Mouse (Mus musculus) central nervous system, embryonic 18 days (tissue): ENCODE measurements around the gene Pip5k1c. TPM values are rescaled to one million over a fixed set of nuclear protein-coding genes. Genes with fewer than 3 reads are reported as not detected.

ENCODE experiments used
- polyA plus RNA-seq: library from polyadenylated mRNA; depleted of rRNA; stranded (reverse); fragments of >200 nt; gene quantifications from 2 replicates; pipeline ENCODE4 v1.2.3, GENCODE M21; 2012; rRNA removed

The Pip5k1c gene
- 209 and 257 TPM in 2 replicates for polyA plus RNA-seq

DNA sequence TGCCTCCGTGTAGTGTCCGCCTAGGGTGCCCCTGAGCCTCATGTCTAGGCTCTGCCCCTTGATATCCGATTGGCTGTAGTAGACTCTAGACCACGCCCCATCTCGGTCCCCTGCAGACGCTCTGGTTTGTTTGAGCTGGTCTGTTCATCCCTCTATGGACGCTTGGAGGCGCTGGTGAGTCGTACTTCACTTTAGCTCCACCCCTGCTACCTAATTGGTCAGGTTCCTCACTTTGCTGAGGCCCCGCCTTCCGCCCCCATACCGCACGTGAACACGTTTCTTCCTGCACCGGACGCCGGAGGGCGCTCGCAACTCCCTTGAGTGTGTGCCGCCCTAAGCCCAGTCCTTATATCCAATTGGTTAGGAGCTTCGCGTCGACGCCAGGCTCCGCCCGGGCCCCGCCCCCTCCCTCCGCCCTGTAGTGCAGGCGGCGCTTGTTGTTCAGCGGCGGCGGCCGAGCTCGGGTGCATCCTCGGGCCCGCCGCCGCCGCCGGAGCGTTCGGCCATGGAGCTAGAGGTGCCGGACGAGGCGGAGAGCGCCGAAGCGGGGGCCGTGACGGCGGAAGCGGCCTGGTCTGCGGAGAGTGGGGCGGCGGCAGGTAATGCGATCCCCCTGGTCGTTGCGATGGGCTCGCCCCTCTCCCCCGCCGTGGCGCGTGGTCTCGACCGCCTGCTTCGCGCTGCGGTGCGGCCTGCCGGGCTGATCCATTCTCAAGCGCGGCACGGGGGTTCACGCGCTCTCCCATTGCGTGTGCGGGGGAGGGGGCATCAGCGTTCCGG is at the start of gene Pip5k1c:
Gene Pip5k1c, plus strand, starts transcription at position 410 of the 780 bp plus-strand sequence.

DNA sequence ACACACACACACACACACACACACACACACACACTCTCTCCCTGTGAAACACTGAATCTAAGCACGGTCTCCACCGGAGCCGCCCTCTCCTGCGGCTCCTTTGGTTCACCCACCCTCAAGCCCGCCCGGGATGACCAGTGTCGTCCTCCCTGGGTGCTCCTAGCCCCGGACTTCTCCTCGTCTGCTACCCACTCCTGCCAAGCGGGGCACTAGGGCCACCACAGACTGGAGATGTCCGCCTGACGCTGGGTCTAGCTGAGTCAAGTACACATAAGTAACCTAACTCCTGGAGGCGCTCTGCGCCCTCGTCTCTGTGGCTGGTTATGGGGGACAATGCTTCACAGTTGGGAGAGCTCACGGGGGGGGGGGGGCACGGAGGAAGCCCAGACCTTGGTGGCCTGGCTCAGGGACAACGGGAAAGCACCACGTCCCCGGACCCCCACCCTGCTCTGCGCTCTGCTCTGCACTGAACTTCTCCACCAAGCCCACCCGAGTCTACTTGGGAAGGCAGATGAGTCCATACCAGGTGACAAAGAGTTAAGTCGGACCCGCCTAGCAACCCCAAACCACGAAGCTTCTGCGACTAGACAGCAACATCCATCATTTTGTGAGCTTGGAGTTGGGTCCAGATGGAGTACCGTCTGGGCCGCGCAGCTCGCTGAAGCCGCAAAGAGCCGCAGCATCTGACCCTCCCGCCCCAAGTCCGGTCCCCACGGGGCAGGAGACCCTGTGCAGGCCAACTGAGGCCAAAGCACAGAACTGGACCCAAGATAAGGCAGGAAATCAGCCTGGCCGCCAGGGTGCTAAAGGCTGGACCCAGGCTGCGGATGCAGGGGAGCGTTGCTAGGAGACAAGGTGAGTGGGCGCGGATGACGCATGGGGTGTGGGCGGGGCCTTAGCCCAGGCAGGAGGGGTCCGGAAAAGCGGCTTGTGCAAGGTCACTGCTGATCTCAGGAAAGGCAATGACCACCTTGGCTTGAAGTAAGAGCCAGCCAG is 40.0 kb upstream of the Pip5k1c start, which contains the start of gene Matk:
Gene Matk, plus strand, starts transcription at position 512 of the 996 bp plus-strand sequence.

DNA sequence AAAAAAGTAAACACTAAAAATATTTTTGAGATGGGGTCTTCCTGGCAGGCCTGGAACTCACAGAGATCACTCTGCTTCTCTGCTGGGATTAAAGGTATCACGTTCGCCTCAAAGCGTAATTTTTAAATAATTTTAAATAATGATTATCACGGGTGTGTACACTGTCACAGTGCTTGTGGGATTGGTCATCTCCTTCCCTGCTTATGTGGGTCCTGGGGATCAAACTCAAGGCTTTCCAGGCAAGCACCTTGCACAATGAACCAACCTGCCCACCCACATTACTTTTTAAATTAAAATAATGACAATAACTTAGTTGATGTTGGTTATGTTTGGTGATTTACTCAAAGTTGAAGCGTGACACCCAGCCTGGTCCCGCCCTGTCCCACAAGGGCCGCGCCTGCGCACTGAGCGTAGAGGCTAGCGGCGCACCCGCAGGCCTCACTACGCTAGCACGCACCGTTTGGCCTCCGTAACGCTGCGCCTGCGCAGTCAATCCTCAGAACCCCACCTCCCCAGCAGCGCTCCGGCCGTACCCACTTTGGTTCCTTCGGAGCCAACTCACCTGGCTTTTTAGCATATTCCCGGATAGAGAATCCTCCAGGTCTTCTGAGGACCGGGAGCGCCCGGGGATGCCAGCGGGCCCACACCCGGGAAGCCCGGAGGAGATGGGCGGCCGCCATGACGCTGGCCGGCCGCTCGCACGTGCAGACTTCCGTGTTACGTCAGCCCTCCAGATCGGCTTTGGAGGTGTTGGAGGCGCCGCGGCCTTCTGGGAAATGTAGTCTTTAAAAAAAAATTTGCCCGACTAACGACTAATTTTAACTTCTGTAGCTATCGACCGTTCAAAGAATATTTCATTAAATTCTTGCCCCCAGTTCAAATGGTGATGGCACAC is 26.3 kb upstream of the Pip5k1c start, which contains the start of the genes Mrpl54 and Apba3:
Gene Mrpl54, minus strand, starts transcription at position 724 of the 895 bp plus-strand sequence.
Gene Apba3, plus strand, starts transcription at position 750 of the 895 bp plus-strand sequence.

DNA sequence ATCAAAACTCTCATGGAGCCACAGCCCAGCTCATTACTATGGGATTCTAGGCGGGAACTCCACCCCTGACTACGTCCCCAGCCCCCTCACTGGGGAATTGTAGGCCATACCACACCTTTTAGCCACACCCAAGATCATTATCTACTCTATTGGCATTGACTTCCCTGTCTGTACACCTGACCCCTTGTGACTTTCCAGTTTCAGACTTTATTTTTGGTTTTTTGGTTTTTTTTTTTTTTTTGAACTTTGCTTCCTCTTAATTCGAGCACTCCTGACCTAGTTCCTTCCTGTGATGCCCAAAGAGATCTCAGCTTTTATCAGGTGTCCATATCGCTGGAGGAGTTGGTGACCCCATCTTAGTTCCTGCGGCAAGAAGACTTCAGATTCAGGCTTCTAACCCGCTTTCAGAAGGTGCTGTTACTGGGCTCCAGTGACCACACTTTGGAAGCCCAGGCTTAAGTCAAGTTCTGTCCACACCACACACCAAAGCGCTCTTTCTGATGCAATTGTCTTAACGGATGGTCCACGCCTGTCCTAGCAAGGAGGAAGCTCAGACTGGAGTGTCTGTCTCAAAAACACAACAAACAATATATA is 1.2 kb upstream of the Pip5k1c start, which contains the start of gene Tjp3:
Gene Tjp3, minus strand, starts transcription at position 71 of the 594 bp plus-strand sequence.

DNA sequence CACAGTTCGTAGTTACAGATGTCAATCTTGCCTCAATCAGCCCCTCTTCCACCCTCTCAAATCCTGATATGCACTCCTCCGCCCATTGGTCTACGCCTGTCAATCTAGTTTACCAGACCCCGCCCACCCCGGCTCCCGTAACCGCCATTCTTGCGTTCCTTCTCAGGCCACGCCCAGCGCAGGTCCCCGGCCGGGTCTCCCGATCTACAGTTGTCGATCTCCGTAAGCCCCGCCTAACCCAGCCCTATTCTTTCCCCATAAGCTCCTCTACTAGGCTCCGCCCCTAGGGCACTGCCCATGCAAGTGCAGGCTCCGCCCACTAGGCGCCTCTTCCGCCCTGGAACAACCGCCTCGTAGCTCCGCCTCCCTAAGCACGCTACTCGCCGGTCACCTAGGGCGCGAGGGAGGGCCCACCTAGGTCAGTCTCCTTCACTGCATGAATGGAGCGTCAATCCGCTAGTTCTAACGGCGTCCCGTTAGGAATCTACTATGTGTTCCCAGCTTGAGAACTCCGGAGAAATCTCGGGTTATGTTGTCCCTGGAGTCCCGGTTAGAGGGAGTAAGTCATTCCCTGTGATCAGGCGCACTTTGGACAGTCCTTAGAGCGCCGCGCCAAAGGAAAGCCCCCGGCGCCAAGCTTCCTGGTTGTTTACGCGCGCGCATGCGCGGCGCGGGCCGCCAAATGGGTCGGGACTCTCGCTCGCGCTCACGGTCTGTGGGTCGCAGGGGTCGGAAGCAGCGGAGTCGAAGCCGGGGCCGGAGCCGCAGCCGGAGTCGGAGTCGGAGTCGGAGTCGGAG is 28.0 kb downstream of the Pip5k1c start, which contains the start of gene Cactin:
Gene Cactin, plus strand, starts transcription at position 554 of the 798 bp plus-strand sequence.

DNA sequence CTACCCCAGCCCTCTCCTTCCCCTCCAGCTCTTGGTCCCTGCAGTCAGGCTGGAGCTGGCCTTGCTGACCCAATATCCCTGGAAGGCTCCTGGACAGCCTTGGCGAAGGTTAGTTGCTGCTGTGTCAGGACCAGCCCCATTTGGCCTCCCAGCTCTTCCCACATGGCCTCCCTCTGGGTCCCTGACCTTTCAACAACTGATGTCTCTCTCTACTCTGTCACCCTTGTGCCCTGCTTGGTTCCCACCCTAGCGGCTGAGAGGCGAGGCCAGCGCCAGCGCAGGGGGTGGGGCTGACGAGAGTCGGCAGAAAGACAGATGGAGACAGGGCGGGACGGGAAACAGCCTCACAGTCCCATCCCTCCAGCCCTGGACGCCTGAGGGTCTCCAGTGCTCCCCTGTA is 35.6 kb downstream of the Pip5k1c start, which contains the start of gene Tbxa2r:
Gene Tbxa2r, plus strand, starts transcription at position 346 of the 400 bp plus-strand sequence.

DNA sequence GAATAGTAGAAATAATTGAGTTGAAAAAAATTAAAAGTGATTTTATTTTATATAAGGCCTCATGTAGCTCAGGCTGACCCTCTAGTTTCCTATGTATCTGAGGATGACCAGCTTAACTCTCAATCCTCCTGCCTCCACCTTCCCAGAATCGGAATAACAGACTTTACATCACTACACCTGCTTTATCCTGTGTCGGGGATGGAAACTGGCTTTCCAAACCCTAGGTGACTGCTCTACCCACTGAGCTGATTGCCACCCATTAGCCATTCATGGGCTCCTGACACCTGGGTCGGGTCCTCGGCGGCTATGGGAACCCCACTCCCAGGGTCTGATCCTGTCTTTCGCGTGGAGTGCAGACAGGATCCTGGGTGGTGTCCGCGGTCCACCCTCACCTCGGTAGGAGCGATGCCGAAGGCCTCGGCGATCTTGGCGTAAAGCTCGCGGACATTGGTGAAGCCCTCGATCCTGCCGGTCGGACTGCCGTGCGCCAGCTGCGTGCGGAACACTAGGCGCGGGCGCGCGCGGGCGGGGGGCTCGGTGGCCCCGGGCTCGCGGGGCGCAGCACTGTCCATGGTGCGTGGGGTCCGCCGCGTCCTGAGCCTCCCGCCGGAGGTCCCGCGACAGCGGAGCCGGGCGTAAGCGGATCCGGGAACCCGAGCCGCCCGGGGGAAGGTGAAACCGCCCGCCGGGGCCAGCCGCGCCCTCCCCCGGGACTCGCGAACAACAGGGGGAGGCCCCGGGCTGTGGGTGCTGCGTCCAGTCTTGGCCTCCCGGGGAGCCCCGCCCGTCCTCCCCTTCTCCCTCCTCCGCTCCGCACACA is 50.1 kb downstream of the Pip5k1c start, which contains the start of gene Gipc3:
Gene Gipc3, minus strand, starts transcription at position 581 of the 820 bp plus-strand sequence.

DNA sequence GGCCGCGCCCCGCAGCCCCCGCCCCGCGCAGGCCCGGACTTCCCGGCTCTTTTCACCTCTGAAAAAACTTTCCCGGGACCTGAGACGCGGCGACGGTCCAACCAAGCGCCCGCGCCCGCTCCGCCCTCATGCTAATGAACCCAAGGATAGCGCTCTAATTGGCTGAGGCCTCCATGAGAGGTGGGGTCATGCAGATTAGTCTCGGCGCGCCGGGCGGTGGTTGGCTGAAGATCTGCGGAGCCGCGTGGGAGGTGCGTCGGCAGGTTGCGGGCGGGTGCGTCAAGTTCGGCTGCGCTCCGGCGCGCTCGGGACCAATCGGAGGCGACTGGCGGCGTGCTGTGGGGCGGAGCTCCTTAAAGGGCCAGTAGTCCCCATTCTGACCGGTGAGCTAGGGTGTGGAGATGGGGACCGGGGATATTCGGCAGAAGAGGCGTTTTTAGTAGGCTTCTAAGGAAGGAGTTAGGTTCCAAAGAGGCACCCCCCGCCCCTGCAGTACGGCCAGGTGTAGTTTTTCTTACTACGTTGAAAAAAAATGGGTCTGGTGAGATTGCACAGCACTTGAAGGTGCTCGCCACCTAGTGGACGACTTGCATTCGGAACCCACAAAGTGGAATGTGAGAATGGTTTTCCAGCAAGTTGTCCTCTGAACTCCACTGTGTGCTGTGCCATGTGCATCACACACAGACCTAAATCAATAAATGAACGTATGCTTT is 57.7 kb downstream of the Pip5k1c start, which contains the start of gene Hmg20b:
Gene Hmg20b, minus strand, starts transcription at position 130 of the 713 bp plus-strand sequence.

DNA sequence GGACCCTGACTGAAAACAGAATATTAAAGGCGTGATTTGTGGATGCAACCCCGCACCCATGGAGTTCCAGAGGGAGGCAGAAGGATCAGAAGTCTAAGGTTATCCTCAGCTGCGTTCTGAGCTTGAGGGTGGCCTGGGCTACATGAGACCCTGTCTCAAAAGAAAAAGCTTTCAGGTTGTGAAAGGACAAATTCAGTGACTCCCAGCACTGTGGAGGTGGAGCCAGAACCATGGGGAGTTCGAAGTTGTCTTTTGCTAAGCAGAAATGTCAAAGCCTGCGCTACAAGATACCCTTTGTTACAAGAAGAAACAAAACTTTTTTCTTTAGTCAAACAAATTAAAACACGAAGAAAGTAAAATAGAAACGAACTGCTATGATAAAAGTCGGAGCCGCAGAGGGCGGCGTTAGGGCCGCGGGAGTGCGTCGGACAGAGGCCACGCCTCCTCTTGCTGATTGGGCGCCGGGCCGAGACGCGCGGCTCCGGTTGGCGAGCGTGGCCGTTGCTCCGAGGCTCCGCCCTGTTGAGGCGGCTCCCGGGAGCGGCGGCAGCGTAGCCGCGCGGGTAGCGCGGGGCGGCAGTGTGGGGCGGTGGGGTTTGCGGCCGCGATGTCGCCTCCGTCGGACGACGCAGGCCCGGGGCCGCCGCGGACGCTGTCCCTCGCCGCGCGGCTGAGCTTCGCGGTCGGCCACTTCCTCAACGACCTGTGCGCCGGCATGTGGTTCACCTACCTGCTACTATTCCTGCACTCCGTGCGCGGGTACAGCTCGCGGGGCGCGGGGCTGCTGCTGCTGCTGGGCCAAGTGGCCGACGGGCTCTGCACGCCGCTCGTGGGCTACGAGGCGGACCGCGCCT is 64.5 kb downstream of the Pip5k1c start, which contains the start of gene Mfsd12:
Gene Mfsd12, plus strand, starts transcription at position 501 of the 854 bp plus-strand sequence.

DNA sequence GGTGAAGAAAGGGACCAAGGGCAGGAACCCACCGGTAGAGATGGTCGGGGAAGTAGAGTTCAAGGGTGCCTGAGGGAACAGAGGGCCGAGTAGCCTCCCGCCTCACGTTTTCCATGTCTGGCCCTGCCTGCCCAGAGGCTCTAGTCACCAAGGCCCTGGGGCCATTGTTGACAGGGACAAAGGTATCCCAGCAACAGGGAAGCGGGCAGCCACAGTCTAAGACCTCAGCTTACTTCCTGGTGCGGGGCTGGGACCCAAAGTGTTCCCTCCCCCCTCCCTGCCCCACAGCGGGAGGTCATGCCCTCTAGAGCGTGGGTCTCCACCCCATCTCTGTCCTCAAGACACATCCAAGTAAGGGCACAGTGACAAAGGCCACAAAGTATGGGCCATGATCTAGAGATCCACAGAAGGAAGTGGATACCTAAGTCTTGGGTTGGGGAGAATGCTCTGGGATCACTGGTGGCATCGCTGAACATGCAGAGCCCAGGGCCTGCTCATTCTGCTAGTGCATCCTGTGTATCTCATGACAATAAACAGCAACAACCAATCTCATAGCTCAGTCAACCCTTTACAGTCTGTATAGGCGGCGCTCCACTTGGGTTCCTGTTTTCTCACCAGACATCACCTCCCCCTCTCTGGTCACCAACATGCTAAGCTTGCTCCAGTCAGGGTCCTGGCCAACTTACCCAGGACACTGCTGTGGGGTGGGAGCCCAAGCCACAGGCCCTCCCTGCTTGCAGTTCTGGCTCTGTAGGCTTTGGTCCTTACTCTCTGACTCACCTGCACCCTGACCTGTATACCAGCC is 73.1 kb downstream of the Pip5k1c start, which contains the start of gene 4930404N11Rik:
Gene 4930404N11Rik, minus strand, starts transcription at position 145 of the 805 bp plus-strand sequence.

Other genes starting within 250 kb of the Pip5k1c start
- gene Sgta, start 232.8 kb upstream of the Pip5k1c start, polyA plus RNA-seq = 265 and 268 TPM in 2 replicates
- gene Thop1, start 222.9 kb upstream of the Pip5k1c start, polyA plus RNA-seq = 75.2 and 75.3 TPM in 2 replicates
- 0.40 and 0.48 TPM in 2 replicates for gene Creb3l3, start 194.1 kb upstream of the Pip5k1c start, polyA plus RNA-seq
- 179 and 183 TPM in 2 replicates for gene Map2k2, start 187.0 kb upstream of the Pip5k1c start, polyA plus RNA-seq
- 8.3 and 9.9 TPM in 2 replicates for gene Zbtb7a, start 157.7 kb upstream of the Pip5k1c start, polyA plus RNA-seq
- gene Pias4, start 125.0 kb upstream of the Pip5k1c start, polyA plus RNA-seq = 23.5 and 28.9 TPM in 2 replicates
- gene Eef2, start 116.3 kb upstream of the Pip5k1c start, polyA plus RNA-seq = 1,300 and 1,423 TPM in 2 replicates
- gene Dapk3, start 110.0 kb upstream of the Pip5k1c start, polyA plus RNA-seq = 67.6 and 77.1 TPM in 2 replicates
- gene 4930442H23Rik, start 109.1 kb upstream of the Pip5k1c start, polyA plus RNA-seq = not detected in 2 replicates
- gene Nmrk2, start 90.9 kb upstream of the Pip5k1c start, polyA plus RNA-seq = 0.16 and 0.17 TPM in 2 replicates
- 163 and 174 TPM in 2 replicates for gene Atcay, start 62.1 kb upstream of the Pip5k1c start, polyA plus RNA-seq
- gene Zfr2, start 59.8 kb upstream of the Pip5k1c start, polyA plus RNA-seq = 67.6 and 70.9 TPM in 2 replicates
- gene Matk, start 40.0 kb upstream of the Pip5k1c start, polyA plus RNA-seq = 160 and 167 TPM in 2 replicates
- gene Mrpl54, start 26.0 kb upstream of the Pip5k1c start, polyA plus RNA-seq = 61.6 and 82.0 TPM in 2 replicates
- gene Apba3, start 26.0 kb upstream of the Pip5k1c start, polyA plus RNA-seq = 43.6 and 46.7 TPM in 2 replicates
- gene Tjp3, start 1.4 kb upstream of the Pip5k1c start, polyA plus RNA-seq = 4.7 and 5.7 TPM in 2 replicates
- 31.3 and 32.6 TPM in 2 replicates for gene Cactin, start 28.1 kb downstream of the Pip5k1c start, polyA plus RNA-seq
- gene Tbxa2r, start 35.8 kb downstream of the Pip5k1c start, polyA plus RNA-seq = 2.9 and 3.2 TPM in 2 replicates
- 0.08 and 0.09 TPM in 2 replicates for gene Gipc3, start 50.3 kb downstream of the Pip5k1c start, polyA plus RNA-seq
- gene Hmg20b, start 57.5 kb downstream of the Pip5k1c start, polyA plus RNA-seq = 29.3 and 32.0 TPM in 2 replicates
- gene Mfsd12, start 64.5 kb downstream of the Pip5k1c start, polyA plus RNA-seq = 17.9 and 18.2 TPM in 2 replicates
- 0.48 TPM in 1 of 2 replicates, not detected in the other for gene 4930404N11Rik, start 72.9 kb downstream of the Pip5k1c start, polyA plus RNA-seq
- 138 and 139 TPM in 2 replicates for gene Fzr1, start 85.6 kb downstream of the Pip5k1c start, polyA plus RNA-seq
- gene Dohh, start 91.5 kb downstream of the Pip5k1c start, polyA plus RNA-seq = 66.2 and 66.7 TPM in 2 replicates
- 6.6 and 8.8 TPM in 2 replicates for gene Gm48551, start 91.5 kb downstream of the Pip5k1c start, polyA plus RNA-seq
- gene Gm48552, start 96.0 kb downstream of the Pip5k1c start, polyA plus RNA-seq = 7.0 and 10.1 TPM in 2 replicates
- gene Smim24, start 100.1 kb downstream of the Pip5k1c start, polyA plus RNA-seq = 3.9 and 4.1 TPM in 2 replicates
- gene Nfic, start 162.7 kb downstream of the Pip5k1c start, polyA plus RNA-seq = 8.6 and 8.9 TPM in 2 replicates
- gene Celf5, start 189.7 kb downstream of the Pip5k1c start, polyA plus RNA-seq = 300 and 400 TPM in 2 replicates
- 141 and 144 TPM in 2 replicates for gene Ncln, start 203.4 kb downstream of the Pip5k1c start, polyA plus RNA-seq
- gene S1pr4, start 207.2 kb downstream of the Pip5k1c start, polyA plus RNA-seq = 0.23 and 0.24 TPM in 2 replicates
- gene Gna15, start 231.3 kb downstream of the Pip5k1c start, polyA plus RNA-seq = 0.74 and 0.98 TPM in 2 replicates